Mouse (Mus musculus) ovary, postnatal 10 days (tissue): ENCODE results near the gene Chil1.

Source experiments
- DNase-seq: peaks from one replicate; pipeline ENCODE4 v3.0.0; 2022; ENCODE audit warnings: low spot score

Chil1 gene

DNA sequence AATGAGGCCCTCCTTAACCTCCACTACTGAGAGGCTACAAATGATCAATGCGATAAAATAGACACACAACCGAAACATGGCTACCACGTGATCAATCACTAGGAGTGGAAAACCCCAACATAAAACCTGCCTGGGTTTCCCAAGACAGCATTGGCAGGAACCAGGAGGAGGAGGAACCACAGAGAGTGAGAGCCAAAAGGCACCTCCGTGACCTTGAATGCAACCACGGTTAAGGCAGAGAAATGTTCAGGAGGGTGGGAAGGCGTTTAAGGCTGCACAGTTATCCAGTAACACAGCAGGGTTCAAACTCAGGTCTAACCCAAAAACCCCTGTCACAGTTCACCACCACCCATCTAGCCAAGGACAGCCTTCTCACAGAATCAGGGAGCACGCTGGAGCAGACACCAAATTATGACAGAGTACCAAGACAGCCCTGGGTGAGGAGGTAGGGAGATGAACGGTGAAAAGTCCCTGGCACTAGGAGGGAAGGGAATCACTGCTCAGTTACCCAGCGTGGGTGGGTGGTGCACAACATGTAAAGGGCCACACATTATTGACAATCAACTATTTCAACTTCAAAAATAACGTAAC lies 48.8 kb downstream of the Chil1 start:
- DNase-seq = no peak

- DNase-seq = no peak
Measured at GRCm38 (mm10) chr1:134231270-134231669, 49.3 kb downstream of the Chil1 start.

DNA sequence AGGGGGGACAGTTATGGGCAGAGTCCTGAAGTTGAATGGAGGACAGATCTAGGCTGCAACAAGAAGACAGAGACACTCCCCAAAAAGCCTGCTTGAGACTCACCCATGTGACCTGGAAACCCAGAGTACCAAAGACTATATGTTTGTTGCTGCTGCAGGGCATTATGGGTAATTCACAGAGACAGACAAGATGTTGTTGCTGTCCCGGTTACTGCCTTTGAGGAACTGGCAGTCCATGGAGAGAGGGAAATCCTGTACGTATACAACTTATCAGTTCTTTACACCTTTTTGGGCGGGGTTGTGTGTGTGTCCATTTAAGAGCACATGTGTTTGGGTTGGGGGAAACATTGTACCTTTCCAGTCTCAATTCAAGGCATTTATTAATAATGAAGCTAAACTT lies 49.7 kb downstream of the Chil1 start:
- DNase-seq = no peak

DNA sequence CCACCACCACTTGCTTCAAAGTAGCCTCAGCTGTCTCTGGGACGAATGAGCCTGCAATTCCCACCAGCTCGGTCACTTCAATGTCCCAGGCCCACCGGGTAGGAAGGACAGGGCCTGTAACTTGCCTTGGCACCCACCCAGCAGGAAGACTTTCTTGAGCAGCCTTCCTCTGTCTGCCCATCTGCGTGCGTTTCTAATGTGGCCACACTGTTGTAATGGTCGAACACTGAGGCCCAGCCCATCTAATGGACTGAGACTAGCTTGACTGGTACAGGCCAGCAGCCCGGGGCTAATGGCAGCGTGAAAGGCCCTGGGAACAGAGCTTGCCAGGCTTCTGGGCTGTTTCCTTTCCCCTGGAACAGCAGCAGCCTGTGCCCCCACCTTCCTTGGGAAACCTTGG lies 50.4 kb downstream of the Chil1 start:
- DNase-seq = no peak

GRCm38 (mm10) chr1:134232778-134233531 lies 51.0 kb downstream of the Chil1 start:
- DNase-seq = no peak

DNA sequence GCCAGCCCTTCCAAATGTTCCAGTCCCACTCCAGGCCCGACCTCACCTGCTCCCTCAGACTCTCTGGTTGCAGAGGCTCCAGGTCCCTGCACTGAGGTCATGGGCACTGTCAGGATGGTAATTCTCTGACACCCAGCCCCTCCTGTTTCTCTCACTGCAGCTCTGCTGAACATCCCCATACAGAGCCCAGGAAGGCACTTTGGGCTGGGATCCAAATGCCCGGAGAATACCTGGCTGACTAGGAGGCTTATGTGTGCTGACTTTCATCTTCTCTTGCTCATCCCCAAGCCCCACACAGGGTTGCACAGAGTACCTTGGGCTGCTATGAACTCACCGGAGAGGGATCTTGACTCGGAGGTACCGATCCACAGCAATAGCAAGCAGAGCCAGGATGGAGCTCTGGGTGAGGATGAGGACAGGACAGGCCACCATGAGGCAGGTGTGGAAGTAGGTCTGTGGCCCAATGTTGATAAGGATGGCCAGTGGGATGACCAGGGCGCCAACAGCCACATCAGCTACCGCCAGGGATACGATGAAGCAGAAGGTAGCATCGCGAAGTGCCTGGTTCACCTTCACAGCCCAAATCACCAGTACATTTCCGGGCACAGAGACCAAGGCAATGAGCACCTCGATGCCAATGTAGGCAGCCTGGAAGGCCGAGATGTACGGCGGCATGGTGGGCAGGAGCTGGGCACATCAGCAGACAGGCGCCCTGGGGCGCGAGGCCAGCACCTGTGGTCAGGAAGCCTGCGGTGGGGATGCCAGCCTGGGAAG lies 51.9 kb downstream of the Chil1 start:
- DNase-seq = no peak

DNA sequence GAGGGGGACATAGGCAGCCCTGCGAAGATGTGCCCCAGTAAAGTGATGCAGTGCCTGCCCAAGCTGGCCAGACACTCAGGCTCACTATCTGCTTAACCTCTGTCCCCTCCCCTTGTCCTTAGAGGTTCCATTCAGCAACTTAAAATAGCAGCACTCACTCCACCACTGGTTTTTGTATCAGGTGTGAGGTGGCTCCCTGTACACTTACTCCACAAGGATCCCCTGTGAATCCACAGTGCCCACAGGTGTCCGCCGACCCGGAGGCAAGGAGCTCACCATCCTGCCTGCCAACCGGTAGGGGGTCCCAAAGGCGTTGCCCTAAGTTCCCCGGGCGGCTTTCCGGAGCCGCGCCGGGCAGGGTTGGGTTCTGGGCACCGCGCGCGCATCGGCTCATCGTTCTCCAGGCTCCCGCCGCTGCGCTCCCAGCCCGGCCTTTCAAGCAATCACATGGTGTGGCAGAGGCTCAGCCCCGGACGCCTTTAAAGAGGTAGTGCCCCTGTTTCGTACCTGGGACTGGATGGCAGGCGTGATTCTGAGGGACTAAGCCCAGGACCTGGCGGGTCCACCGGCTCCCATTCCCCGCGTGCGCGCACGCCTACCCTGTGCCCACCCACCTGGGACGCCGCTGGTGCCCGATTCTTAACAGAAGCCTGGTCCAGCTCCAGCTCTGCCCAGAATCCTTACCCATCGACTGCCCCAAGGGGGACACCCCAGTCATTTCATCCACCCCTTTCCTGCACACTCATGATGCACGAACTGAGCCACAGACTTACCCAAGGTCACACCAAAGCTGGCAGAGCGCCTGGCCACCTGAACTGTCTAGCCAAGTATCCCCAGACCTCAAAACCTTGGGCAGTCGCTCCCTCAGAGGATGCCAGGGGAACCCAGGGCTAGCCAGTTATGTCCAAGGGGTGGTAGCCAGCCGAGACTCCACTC lies 52.7 kb downstream of the Chil1 start:
- no peak for DNase-seq

GRCm38 (mm10) chr1:134235391-134235921 lies 53.5 kb downstream of the Chil1 start, which contains the start of gene Adora1:
Gene Adora1 (minus strand): TSS chr1:134235431.
- DNase-seq = no peak

- DNase-seq = no peak
Measured at GRCm38 (mm10) chr1:134236142-134236541, 54.2 kb downstream of the Chil1 start.

DNA sequence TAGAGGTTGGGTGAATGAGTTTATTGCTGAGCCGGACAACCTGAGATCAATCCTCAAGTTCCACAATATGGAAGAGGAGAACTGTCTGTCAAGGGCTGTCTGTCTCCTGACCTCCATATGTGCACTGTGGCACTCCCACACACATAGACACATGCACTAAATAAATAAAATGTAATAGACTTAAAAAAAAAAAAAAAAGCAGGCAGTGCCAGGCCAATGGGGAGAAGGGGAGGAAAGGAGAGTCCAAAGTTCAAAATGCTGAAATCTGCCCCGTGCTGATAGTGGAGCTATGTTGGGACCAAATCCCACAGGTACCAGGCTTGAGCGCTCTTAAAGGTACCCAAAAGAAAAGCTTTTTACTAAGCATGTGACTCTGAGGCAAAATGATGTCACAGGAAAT lies 55.5 kb downstream of the Chil1 start:
- DNase-seq = no peak
